Mouse (Mus musculus) testis, postnatal 14 days (tissue): ENCODE results near the gene Iffo2.
A peak's percentile ranks its signal among the peaks of the same experiment; 100 is the strongest.

ENCODE experiments used
- DNase-seq: peaks from one replicate; pipeline ENCODE4 v3.0.0; 2021; ENCODE audit warnings: low spot score

Iffo2 gene

DNA sequence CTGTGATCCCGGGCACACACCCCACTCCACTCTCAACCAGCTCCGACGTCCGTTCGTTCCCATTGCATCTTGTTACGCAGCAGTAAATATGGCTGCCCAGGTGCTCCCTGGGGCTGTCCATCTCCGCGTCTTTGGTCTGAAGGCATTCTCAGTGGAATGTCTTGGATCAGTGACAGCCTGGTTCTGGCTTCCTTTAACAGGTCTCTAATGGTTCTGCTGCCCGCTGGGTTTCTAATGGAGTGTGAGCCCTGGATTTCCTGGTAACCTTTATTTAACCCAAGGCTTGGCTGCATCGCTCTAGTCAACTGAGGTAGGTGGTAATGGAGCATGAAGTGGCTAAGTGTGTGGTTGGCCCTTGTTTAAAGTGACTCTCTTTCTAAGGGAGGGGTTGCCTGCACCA, 1.7 kb downstream of the Iffo2 start:
- DNase-seq: no peak

DNA sequence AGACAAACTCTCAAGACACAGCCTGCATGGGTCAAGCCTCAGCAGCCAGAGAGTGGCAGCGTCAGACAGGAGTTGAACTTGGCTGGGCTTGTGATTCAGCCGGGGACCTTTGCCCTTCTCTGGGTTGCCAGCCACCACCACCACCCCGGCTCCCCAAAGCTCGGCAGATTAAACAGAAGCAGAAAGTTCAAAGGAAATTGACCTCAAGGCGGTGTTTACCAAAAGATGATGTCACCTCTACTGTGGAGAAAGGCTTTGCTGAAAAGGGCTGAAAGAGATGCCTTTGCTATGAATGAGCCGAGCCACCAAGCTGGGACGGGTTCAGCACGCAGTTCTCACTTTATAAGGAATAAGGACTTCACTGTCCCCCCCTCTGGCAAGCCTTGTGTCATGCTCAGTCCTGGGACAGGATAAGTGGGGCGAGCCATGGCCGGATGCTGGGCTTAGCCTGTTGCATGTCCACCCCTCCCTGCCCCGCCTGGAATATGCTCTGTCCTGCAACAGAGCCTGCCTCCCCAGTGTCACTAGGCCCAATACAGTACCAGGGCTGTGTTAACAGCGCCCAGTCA, 4.9 kb downstream of the Iffo2 start:
- DNase-seq: no peak

DNA sequence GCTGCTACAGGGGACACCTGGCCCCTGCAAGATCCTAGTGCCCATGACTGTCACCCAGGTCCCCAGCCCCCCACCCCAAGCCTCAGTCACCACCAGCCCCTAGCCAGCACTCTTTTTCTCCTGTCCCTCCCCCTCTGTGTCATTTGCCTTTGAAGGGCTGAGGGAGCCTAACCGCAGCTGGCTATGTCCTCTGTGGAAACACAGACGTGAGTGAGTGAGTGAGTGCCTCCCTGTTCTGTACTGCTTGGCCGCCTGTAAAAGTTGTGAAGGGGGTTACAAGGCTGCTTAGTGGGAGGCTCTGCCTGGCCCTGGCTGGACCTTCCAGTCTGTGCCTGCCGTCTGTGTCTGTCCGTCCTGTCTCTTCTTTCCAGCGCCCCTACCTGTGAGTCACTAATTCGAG, 5.4 kb downstream of the Iffo2 start:
- no peak for DNase-seq

DNA sequence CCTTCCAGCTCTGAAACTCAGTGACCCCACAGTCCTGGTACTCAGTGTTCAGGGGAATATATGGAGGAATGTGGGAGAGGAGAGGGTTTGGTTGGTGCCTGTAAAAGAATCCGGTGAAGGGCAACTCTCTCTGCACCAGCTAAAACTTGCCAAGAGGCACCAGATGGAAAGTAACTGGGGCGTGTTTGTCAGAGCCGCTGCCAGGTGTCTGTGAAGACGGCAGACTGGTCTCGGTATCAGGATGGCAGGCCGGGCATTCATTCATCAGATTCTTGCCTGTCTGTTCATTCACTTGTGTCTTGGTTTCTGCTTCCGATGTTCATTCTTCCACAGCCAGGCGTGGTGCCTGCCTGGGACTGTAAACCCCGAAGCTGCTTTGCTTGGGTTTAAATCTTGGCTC, 6.4 kb downstream of the Iffo2 start:
- no peak for DNase-seq

DNA sequence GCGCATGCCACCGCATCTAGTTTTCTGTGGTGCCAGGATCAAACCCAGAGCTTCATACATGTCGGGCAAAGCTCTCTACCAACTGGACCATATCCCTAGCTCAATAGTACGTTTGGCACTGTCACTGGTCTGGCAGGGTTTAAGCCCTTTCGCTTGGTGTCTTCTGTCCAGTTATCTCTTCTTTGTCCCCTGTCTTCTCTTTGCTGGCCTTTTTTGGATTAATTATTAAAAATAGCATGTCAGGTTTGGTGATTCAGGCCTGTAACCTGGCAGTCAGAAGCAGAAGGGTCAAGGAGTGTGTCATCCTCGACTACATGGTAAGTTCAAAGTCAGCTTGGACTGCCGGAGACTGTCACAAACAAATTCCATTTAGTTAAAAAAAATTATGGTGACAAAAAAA, 10.4 kb downstream of the Iffo2 start:
- no peak for DNase-seq

DNA sequence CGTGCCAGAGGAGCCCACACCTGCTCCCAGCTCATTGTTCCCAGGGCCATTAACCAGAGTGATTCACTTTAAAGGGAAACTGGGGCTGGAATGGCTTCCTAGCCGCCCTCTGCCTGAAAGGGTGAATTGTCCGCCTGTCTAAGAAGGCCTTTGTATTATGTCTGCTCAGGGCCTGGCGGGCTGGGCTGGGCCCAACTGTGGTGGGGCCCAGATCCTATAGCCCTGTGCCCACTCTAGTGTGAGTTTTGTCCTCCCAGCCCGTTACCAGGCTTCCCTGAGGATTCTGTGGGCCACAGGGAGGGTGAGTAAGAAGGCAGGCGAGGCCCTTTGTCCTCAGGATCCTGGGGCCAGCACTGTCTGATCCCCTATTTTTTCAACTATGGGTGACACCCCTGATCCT, 15.4 kb downstream of the Iffo2 start:
- no peak for DNase-seq

DNA sequence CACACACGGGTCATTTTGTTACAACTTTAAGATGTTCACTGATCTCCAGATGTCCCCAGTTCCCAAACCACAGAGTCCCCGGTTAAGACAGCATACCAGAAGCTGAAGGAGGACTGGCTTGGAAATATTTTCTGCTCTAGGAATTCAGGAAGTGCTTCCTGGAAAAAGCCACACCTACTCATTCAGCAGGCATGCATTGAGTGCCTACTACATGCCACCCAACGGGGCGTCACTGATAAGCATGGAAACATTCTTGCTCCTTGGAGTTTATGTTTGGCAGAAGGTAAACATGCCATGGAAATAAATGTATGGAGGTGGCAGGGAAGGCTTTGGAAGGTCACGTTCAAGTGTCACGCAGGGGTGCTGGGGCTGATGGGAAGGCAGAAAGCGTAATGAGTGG, 19.1 kb downstream of the Iffo2 start:
- no peak for DNase-seq

DNA sequence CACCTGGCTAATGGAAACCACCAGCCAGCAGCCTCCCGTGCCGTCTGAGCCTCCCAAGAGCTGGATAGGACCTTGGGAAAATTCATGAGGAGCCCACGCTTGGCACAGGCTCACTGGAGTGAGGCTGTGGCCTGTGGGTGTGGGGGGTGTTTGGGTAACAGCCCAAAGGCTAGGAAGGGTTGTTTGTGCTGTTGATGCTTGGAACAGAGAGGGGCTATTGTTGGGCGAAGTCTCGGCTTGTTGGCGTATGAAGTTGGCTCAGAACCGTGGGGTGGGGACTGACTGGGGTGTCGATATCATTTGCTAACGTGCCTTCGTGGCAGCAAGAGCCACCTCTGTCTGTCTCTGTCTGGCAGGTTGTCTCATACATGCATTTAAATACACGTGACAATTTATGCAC, 24.9 kb downstream of the Iffo2 start:
- no peak for DNase-seq

DNA sequence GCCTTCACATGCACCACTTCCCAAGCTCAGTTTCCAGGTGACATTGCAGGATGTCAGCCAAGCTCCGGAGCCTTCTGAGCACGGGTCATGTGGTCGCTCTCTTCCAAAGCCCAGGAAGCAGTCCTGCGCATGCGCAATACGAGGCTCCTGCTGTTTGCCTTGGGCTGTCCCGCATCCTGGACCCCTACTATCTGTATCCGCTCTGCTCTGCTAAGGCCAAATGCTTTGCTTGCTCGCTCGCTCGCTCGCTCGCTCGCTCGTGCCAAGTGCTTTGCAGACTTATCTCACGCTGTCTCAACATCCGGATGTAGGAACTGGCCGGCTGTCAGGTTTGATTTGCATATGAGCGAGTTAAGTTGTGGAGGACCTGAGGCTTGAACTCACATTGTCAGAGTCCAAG, 25.6 kb downstream of the Iffo2 start:
- DNase-seq: peak; percentile 45

DNA sequence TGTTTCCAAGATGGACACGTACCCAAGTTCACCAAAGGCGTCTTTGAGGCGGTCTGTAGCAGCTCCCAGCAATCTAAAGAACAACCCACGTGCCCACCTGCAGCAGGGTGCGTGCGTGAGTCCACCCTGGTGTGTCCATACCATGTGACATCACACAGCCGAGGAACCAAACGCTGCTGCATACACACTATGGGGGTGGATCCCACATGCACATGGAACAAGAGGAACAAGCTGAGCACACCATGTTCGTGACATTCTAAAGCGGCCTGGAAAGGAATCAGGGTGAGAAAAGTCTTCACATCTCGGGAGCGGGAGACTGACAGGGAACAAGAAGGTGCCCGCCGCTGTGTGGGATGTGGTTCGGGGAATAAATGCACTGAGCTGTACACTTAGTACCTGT, 38.0 kb downstream of the Iffo2 start:
- DNase-seq: no peak

DNA sequence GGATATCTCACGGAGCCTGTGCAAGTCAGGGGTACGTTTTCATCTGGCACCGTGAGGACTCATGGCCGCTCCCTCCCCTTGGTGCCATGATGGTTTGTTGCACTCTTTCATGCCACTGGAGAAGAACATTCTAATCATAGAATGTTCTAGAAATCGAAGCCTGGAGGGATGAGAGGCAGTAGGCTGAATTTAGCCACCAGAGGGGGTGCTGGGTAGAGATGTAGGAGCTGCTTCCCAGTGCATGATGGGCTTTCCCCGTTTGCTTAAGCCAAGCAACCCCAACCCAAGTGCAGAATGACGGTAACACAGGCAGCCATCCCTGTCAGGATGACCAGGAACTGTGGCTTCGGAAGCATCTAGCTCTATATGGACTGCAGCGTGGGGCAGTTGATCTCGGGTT, 40.4 kb downstream of the Iffo2 start:
- DNase-seq: no peak

DNA sequence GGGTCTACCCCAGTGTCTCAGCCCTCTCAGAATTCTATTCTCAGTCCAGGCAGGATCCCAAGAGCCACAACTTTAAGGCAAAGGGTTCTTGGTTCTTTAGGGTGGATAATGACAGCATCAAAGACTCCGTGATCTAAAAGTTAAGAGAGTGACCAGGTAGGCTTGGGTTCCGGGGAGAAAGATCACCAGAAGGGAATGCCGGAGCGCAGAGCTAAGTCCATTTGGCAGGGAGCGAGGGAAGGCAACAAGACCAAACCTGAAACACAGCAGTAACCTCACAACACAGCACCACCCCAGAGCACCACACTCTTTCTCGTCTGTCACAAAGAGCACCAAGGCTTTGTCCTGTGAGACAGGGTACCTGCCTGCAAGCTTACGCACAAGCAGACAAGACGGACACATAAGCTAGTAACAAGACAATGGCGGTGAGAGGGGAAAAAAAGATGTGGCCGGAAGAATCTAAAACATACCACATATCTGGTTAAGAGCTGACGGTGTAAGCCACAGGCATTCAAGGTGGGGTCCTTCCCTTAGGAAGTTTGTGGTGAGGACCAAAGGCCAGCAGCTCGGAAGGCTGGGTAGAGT, 42.7 kb downstream of the Iffo2 start:
- DNase-seq: no peak

DNA sequence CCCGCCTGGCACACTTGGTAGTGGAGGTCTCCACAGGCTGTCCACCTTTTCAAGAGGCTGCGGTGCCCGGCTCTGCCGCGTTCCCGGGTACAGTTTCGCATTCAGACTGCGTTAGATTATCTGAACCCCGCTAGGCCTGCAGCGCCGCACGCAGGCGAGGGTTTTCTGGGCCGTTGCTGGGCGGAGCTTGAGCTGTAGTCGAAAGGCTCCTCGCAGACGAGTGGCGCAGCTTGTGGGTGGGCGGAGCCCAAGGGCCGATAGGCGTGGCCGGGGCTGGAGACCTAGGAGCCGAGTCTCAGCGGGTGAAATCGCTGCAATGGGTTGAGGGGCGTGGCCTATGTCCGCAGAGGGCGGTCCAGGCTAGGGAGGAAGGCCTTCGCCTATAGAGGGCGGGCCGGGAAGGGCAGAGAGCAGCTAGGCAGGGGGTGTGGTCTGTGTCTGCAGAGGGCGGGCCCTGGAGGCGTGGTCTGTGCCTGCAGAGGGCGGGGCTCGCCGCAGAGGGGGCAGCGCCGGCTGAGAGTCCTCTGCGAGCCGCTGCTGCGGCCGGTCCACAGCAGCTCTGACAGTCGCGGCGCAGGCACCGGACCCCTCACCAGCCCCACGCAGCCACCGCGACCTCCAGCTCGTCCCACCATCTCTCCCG, 43.9 kb downstream of the Iffo2 start:
- peak; percentile 99 for DNase-seq

DNA sequence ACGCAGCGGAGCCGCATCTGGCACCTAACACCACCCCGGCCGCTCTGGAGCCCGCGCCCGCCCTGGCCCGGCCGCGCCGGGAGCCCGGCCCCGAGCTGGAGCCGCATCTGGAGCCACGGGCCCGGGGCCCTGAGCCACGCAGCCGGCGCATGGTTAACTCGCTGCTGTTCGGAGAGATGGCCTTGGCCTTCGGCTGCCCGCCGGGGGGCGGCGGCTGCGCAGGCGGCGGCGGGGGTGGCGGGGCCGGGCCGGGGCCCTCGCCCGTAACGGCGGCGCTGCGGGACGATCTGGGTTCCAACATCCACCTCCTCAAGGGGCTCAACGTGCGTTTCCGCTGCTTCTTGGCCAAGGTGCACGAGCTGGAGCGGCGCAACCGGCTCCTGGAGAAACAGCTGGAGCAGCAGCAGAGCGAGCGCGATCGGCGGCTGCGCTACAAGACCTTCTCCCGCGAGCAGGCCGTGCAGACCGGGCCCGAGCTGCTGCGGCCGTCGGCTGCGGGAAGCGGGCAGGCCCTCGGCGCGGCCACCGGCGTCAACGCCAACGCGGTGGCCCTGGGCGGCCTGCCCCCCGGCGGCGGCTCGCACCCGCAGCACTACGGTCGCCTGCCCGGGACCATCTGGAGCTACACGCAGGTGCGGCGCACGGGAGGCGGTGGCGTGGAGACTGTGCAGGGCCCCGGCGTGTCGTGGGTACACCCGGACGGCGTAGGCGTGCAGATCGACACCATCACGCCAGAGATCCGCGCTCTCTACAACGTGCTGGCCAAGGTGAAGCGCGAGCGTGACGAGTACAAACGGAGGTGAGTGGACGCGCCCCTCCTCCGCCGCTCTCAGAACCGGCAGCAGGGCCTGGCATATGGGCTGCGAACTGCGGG, 44.7 kb downstream of the Iffo2 start:
- peak; percentile 46 for DNase-seq

DNA sequence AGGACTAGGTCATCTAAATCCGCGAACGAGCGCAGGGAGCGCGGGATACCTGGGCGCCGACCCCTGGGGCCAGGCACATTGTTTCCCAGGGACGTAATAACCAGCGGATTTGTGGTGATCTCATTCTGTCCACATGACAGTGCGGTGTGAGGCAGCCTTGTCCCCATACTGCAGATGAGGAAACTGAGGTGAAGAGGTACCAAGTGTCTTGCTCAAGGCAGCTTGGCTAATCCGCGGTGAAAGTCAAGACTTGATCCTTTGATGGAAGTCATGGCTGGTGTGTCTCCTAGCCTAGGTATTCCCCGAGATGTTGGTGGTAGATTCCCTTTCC, 45.3 kb downstream of the Iffo2 start:
- DNase-seq: no peak

DNA sequence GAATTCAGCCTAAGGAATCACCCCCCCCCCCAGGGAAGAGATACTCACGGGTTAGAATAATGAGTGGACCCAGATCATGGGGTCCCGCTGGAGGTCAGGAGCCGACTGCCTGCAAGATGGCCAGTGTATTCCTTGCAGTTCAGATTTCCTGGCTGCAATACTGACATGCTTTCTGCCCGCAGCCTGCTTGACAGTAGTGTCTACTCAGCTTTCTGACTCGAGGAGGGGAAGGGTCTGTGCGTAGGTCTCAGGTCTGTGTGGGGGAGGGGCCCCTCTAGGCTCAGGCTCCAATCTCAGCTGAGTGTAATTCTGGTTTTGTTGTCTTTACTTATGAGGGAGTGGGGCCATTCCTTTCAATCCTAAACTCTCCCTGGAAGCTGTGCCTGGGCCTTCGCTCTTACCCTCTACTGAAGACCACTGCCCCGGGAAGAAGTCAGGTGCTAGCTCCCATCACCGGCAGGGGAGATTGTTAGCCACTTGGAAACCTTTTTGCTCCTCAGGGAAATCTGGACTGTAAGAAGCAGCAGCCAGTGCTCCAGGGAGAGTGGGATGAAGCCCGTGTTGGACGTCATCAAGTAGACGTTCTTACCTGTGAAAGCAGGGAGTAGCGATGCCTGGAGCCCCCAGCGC, 46.0 kb downstream of the Iffo2 start:
- no peak for DNase-seq

DNA sequence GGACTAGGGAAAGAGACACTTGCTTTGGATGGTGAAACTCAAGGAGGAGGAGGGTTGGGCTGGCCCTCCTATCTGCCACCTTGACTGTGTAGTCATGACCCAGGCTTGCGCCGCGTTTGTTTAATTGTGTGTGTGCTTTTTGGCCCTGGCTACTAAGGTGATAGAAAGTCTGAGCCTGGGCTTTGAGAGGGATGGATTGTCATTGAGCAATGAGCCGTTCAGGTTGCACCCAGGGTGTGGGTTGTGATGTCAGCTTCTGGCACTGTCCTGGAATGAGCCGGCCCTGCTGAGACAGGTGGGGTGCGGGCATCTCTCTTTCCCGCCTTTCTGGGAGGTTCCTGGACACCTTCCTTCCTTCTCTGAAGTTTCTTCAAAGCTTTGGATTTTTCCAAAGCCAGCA, 46.7 kb downstream of the Iffo2 start:
- DNase-seq: no peak

DNA sequence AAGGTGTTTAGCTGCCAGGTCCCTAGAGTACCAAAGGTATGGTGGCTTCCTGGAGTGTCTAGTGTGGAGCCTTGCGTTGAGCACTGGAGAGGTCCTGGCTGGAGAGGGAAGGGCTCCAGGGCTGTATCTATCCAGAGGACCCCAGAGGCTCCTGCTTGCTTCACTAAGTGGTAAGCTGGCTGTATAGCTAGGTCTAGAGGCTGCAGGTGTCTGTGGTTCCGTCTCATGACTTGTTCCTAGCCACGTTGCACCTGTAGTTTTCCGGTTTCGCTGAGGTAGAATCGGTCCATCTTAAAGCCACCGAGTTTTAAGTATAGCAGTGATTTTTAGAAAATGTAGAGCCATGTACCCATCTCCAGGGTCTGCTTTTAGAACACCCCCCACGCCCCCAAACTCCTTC, 48.0 kb downstream of the Iffo2 start:
- no peak for DNase-seq

DNA sequence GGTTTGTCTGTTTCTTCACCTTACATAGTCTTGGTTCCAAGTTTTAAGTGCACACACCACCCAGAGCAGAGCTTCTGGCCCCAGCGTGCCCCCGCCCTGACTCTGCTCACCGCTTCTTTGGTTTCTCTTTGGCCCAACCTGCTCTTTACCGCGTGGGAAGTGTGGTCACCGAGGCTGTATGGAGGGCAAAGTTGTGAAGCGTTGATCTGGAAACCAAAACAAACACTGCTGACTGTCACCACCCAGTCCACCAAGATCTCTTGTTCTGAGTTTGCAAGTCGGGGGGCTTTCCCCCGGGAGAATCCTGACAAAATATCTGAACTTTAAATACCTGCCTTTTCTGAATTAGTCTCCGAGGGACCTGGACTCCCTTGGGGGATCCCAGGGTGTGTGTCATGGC, 48.7 kb downstream of the Iffo2 start:
- no peak for DNase-seq

DNA sequence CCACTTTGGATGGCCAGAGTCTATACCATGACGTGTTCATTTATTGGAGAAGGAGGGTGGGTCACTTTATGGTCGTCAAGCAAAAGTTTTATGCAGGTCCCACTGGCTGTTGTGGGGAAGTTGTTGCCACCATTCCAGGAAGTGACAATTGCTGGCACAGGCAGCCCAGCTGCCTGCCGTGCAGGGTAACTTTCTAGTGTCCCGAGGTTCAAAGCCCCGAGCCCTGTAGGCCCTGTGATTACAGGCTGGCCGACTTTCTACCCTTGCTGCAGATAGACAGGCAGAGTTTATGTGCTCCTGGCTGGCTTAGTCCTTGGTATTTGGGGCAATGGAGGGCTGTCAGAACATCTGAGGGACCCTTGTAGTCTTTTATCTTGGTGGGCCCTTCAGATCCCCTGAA, 49.1 kb downstream of the Iffo2 start:
- DNase-seq: no peak

DNA sequence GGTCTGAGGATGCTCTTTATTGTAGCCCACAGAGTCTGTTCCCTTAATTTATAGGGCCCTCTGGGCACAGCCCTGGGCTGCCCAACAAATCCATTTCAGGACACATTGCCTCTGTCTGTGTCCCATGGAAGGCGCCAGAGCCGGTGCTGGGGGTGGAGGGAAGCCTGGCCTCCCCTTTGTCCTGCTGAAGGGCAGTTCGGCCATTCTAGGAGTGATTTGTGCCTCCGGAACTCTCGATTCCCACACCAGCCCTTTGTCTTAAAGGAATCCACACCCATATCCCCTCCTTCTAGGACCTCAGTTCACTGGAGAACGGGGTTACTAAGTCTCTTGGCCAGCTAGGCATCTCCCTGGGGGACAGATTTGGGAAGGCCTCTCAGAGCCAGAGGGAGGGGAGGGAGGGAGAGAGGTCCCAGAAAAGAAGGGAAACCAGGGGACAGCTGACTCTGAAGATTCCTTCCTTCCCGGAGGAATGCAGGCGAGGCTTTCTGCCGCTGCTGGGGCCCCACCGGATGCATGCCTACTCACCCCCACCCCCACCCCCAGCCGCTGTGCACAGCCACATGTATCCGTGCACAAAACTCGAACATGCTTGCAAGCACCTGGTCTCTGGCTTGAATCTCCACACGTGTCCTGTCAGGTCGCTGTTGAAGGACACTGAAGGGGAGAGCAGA, 50.5 kb downstream of the Iffo2 start:
- DNase-seq: peak; percentile 33

DNA sequence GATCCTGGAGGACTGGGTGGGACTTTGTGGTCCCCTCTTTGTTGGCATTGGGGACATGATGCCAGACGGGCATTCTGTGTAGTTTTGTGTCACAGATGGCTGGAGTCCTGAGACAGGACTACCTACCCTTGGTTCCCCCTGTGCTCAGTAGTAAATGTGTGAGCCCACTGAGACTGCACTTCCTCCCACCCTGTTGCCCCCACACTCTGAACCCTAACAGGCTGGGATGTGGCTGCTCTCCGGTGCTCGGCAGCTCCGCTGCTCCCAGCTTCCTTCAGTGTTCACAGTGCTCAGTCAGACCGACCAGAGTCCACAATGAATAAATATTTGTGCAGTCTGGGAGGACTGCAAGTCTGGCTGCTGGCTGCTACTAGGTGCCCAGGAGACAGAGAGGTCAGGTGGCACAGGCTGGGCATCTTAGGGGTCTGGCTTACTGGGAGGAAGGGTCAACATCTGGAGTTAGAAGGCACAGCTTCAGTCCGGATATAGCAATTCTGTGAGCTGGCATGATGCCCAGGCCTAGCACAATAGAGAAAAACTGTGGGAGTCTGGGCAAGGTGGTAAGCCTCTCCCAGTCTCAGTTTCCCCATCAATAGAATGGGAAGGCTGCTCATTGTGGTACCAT, 51.2 kb downstream of the Iffo2 start:
- DNase-seq: no peak
